Mouse (Mus musculus): ENCODE data around the gene Yy1. TPM values are rescaled to one million over a fixed set of nuclear protein-coding genes. Genes with fewer than 3 reads are reported as not detected.

The Yy1 gene
- total and polyA plus RNA-seq, 3 experiments: 34.9 to 62.4 (median 52.1) TPM

DNA sequence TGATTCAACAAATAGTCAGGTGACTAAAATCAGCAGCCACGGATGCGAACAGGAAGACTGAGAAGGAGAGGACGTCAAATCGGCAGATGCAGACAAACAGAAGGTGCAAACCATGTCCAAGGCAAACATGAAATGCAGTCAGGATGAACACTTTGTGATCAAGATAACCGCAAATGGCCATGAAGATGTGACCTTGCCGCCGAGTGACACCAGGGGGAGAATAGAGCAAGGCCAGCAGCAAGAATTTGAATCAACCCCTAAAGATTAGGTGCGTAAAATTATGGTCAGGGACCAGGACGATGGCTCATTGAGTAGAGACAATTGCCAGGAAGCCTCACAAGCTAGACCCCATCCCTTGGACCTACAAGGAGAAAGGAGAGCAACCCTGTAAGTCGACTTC, 36.2 kb upstream of the Yy1 start:
- H3K27me3 ChIP-seq (ENCODE audit: control insufficient read depth in 1 of 2, insufficient read depth in 2 of 2, low read length in 2 of 2): no peaks in the 10 kb centered on the region
- H3K4me3 ChIP-seq (ENCODE audit: control insufficient read depth in 1 of 2, insufficient read depth in 1 of 2, low read depth in 2 of 2, low read length in 2 of 2): no peak overlapping the region
- peaks cover 0 to 9% of the 10 kb centered on the region in 2 experiments; a peak in 2 of 4 replicates for H3K36me3 ChIP-seq (ENCODE audit: control insufficient read depth in 1 of 2, insufficient read depth in 2 of 2, low read length in 2 of 2)
- DNase-seq (ENCODE audit: low read depth, low spot score): peak; percentile 36
- H3K27ac ChIP-seq (ENCODE audit: control insufficient read depth, low read depth, low read length): no peak overlapping the region
- no peak for TF ChIP-seq ZMIZ1 (IDR thresholded peaks at IDR 0.05; ENCODE audit: low read depth, low read length)
- TF ChIP-seq KAT2A (conservative IDR thresholded peaks at IDR 0.05; ENCODE audit: low read depth, low read length): no peak
- TF ChIP-seq CTCF (IDR thresholded peaks at IDR 0.05 in 2 of 3, conservative IDR thresholded peaks at IDR 0.05 in 1 of 3; ENCODE audit: control insufficient read depth in 1 of 3, insufficient read depth in 1 of 3, low read depth in 2 of 3, low read length in 3 of 3, poor library complexity in 1 of 3, severe bottlenecking in 1 of 3): no peak
- TF ChIP-seq ZNF384 (IDR thresholded peaks at IDR 0.05; ENCODE audit: low read depth, low read length): no peak
- TF ChIP-seq CHD1 (IDR thresholded peaks at IDR 0.05; ENCODE audit: low read depth, low read length): no peak
- no peak overlapping the region for H3K9ac ChIP-seq (ENCODE audit: control insufficient read depth, low read depth, low read length, poor library complexity, severe bottlenecking)
- H3K4me1 ChIP-seq (ENCODE audit: control insufficient read depth in 1 of 2, insufficient read depth in 2 of 2, low read length in 2 of 2): peaks cover 3 to 16% of the 10 kb centered on the region in 2 experiments
- no peaks in the 10 kb centered on the region for H3K79me2 ChIP-seq (ENCODE audit: control insufficient read depth, insufficient read depth, low read length, poor library complexity)
- H3K9me3 ChIP-seq (replicated peaks; ENCODE audit: insufficient read depth, low read length): no peaks in the 10 kb centered on the region

DNA sequence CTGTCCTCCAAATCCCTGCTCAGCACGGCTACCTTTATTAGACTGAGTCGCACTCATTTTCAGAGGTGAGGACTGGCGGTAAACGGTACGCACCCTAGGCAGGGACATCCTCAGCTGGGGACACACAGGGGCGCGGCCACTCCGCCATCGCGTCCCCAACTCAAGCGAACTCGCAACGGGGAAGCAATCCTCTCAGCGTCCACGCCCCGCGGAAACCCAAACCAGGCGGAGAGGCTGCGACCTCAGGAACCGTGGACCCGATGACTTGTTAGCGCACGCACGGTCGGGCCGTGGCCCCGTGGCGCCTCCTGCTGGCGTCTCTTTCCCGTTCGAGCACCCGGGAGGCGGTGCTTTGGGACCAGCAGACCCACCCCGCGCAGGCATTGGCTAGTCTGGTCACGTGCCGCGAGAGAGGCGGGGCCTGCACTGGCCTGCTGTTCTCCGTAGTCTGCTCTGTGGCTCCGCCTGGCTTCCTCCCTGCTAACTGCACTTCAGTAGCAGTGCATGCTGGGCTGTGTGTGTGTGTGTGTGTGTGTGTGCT, 35.0 kb upstream of the Yy1 start:
- Histone ChIP-seq H3K36me3 (ENCODE audit: control insufficient read depth in 1 of 2, insufficient read depth in 2 of 2, low read length in 2 of 2) (peaks cover 0 to 14% of the 10 kb centered on the region in 2 experiments; a peak in 2 of 4 replicates), H3K4me1 (ENCODE audit: control insufficient read depth in 1 of 2, insufficient read depth in 2 of 2, low read length in 2 of 2) (peaks cover 3 to 21% of the 10 kb centered on the region in 2 experiments), H3K9ac (ENCODE audit: control insufficient read depth, low read depth, low read length, poor library complexity, severe bottlenecking) (peak overlapping the region; percentile 71), H3K27me3 (ENCODE audit: control insufficient read depth in 1 of 2, insufficient read depth in 2 of 2, low read length in 2 of 2) (no peaks in the 10 kb centered on the region), H3K4me3 (ENCODE audit: control insufficient read depth in 1 of 2, insufficient read depth in 1 of 2, low read depth in 2 of 2, low read length in 2 of 2) (peak overlapping the region; percentile 69 to 71), H3K79me2 (ENCODE audit: control insufficient read depth, insufficient read depth, low read length, poor library complexity) (no peaks in the 10 kb centered on the region), H3K9me3 (replicated peaks; ENCODE audit: insufficient read depth, low read length) (no peaks in the 10 kb centered on the region), H3K27ac (ENCODE audit: control insufficient read depth, low read depth, low read length) (no peak overlapping the region)
- DNase-seq (ENCODE audit: low read depth, low spot score): peak; percentile 97
- TF ChIP-seq TBP (IDR thresholded peaks at IDR 0.05; ENCODE audit: low read depth, low read length) (peak; percentile 54; the same call in 1 of the 2 replicates), E2F4 (IDR thresholded peaks at IDR 0.05; ENCODE audit: borderline replicate concordance, low read depth, low read length) (no peak), ZNF384 (IDR thresholded peaks at IDR 0.05; ENCODE audit: low read depth, low read length) (no peak), HCFC1 (IDR thresholded peaks at IDR 0.05; ENCODE audit: low read depth, low read length) (peak; percentile 57), USF1 (IDR thresholded peaks at IDR 0.05; ENCODE audit: low read depth, low read length) (peak; percentile 100), POLR2AphosphoS5 (IDR thresholded peaks at IDR 0.05; ENCODE audit: borderline replicate concordance, low read depth, low read length) (no peak), MYB (IDR thresholded peaks at IDR 0.05; ENCODE audit: low read depth, low read length) (no peak), POLR2AphosphoS2 (IDR thresholded peaks at IDR 0.05; ENCODE audit: low read length) (no peak), ZMIZ1 (IDR thresholded peaks at IDR 0.05; ENCODE audit: low read depth, low read length) (no peak), MYC (IDR thresholded peaks at IDR 0.05; ENCODE audit: low read depth, low read length) (no peak), ZC3H11A (IDR thresholded peaks at IDR 0.05; ENCODE audit: low read depth, low read length) (no peak), JUND (IDR thresholded peaks at IDR 0.05; ENCODE audit: low read depth, low read length) (no peak), ETS1 (IDR thresholded peaks at IDR 0.05; ENCODE audit: low read depth, low read length) (no peak), TCF12 (IDR thresholded peaks at IDR 0.05; ENCODE audit: low read depth, low read length) (peak; percentile 15; the same call in 1 of the 2 replicates), ZKSCAN1 (IDR thresholded peaks at IDR 0.05; ENCODE audit: low read depth, low read length) (no peak), CHD2 (IDR thresholded peaks at IDR 0.05; ENCODE audit: low read length) (no peak), SMC3 (IDR thresholded peaks at IDR 0.05; ENCODE audit: low read depth, low read length) (peak; percentile 56), EP300 (IDR thresholded peaks at IDR 0.05; ENCODE audit: low read depth in 1 of 2, low read length in 2 of 2) (no peak), CTCF (IDR thresholded peaks at IDR 0.05 in 2 of 3, conservative IDR thresholded peaks at IDR 0.05 in 1 of 3; ENCODE audit: control insufficient read depth in 1 of 3, insufficient read depth in 1 of 3, low read depth in 2 of 3, low read length in 3 of 3, poor library complexity in 1 of 3, severe bottlenecking in 1 of 3) (peak; percentile 74 to 77 (median 76)), RAD21 (IDR thresholded peaks at IDR 0.05; ENCODE audit: low read depth, low read length) (peak; percentile 46), ELF1 (IDR thresholded peaks at IDR 0.05; ENCODE audit: low read depth, low read length) (no peak), MEF2A (IDR thresholded peaks at IDR 0.05; ENCODE audit: extremely low read depth, insufficient replicate concordance, low read depth, low read length, poor library complexity, severe bottlenecking) (no peak), USF2 (IDR thresholded peaks at IDR 0.05; ENCODE audit: borderline replicate concordance in 1 of 2, insufficient read depth in 1 of 2, low read depth in 1 of 2, low read length in 2 of 2) (peak; percentile 89 to 97), SIN3A (IDR thresholded peaks at IDR 0.05; ENCODE audit: low read length) (no peak; the same call in 1 of the 2 replicates), CHD1 (IDR thresholded peaks at IDR 0.05; ENCODE audit: low read depth, low read length) (no peak), MAZ (IDR thresholded peaks at IDR 0.05; ENCODE audit: low read depth, low read length) (no peak), NRF1 (IDR thresholded peaks at IDR 0.05; ENCODE audit: insufficient read depth, low read depth, low read length, poor library complexity, severe bottlenecking) (0 out of 2 replicates have a peak, but pooled peaks have one; percentile 44), KAT2A (conservative IDR thresholded peaks at IDR 0.05; ENCODE audit: low read depth, low read length) (no peak), MXI1 (IDR thresholded peaks at IDR 0.05; ENCODE audit: low read depth, low read length) (peak; percentile 54; the same call in 1 of the 2 replicates)
